Mouse (Mus musculus) G1E (cell line): ENCODE measurements at regions not wholly inside any gene's neighbourhood (a gene's known extent, or its start where the extent isn't known, plus 50 kb on each side); places are given as distances from the start of the nearest gene placed in this dataset.

Experiments used
- CTCF ChIP-seq: IDR thresholded peaks from 2 replicates; pipeline ENCODE4 v1.5.1; 2012; ENCODE audit warnings: low read depth, low read length, inconsistent platforms, mixed read lengths
- GATA1 ChIP-seq: IDR thresholded peaks from 2 replicates; pipeline ENCODE4 v1.6.1; 2012; ENCODE audit warnings: borderline replicate concordance, low read length, inconsistent platforms, mixed read lengths
- POLR2AphosphoS5 ChIP-seq: IDR thresholded peaks from 2 replicates; pipeline ENCODE4 v1.6.1; 2012; ENCODE audit warnings: low read depth, low read length, inconsistent platforms; ENCODE audit not compliant: insufficient replicate concordance

- TF ChIP-seq CTCF (no peak), GATA1 (no peak), POLR2AphosphoS5 (no peak)
These were observed 90.2 kb downstream of the Edn1 start for GRCm38 (mm10) chr13:42391330-42392005.
